Mouse (Mus musculus) induced T-regulatory cell, adult 2 months (primary cell): ENCODE results near the gene Mgat4a.
"Not testable (repeated sequence)": the region's sequence is repeated elsewhere in the genome, so short reads cannot be mapped to it uniquely, and the experiment has no call there.

Experiments used
- DNase-seq: peaks from one replicate; pipeline ENCODE4 v3.0.0-alpha.2; 2012; ENCODE audit warnings: low read depth

Gene Mgat4a

GRCm38 (mm10) chr1:37532533-37532840 is 8.3 kb downstream of the Mgat4a start:
- DNase-seq: no peak

- DNase-seq: no peak
These were observed 8.9 kb downstream of the Mgat4a start for GRCm38 (mm10) chr1:37531654-37532532.

DNA sequence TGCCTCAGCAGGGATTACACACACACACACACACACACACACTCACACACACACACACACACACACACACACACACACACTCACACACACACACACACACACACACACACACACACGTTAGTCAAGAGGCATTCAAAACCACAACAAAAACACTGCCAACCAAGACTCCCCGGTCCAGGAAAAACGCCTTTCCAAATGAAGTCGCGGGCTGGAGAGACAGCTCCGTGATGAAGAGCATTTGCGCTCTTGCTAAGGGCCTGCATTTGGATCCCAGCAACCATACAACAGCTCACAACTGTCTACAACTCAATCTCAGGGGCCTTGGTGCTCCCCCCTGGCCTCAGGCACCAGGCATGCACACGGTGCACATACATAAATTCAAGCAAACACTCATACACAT is 10.8 kb downstream of the Mgat4a start:
- DNase-seq: no peak

DNA sequence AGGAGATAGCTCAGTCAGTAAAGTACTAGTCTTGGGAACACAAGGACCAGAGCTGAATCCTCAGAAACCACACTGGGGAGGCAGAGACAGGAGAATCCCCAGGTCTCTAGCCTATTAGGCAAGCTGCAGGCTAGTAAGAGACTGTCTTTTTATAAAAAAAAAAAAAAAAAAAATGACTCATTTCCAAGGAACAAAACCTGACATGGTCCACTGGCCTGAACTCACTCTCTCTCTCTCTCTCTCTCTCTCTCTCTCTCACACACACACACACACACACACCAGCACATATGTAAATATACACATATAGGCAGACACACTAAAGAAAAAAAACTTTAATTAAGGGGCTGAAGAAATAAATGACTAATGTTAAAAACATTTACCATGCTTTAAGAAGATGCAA is 14.6 kb downstream of the Mgat4a start:
- DNase-seq: no peak

DNA sequence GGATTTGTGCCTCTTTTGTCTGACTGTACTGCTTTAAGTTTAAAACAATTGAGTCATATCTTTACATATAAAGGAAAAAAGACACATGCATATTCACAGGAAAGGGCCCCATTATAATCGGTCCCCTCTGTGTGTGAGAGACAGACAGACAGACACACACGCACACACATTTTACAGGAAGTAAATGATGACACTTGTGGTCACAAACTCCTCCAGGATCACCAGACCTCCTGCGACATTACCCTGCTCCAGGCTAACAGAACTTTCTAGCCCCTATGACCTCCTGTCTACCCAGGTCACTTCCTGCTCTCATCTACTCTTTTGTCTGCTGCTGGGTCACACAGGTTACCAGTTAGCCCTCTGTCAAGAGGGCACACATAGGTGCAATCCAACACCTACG is 16.1 kb downstream of the Mgat4a start:
- DNase-seq: no peak

GRCm38 (mm10) chr1:37524122-37524521 is 16.7 kb downstream of the Mgat4a start:
- not testable (repeated sequence) for DNase-seq

DNA sequence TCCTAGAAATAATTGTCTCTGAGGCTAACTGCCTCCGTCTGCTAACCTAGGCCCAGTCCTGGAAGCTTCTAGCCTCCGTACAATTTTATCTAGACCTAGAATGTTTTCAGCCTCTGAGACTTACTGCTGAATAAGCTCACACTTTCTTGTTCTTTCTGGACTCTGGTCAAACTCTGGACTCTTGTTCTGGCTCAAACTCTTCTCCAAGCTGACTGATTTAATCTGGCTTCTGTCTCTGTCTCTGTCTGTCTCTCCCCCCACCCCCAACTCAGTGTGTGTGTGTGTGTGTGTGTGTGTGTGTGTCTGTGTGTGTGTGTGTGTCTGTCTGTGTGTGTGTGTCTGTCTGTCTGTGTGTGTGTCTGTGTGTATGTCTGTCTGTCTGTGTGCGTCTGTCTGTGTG is 17.3 kb downstream of the Mgat4a start:
- not testable (repeated sequence) for DNase-seq

GRCm38 (mm10) chr1:37522101-37522500 is 18.7 kb downstream of the Mgat4a start:
- no peak for DNase-seq

DNA sequence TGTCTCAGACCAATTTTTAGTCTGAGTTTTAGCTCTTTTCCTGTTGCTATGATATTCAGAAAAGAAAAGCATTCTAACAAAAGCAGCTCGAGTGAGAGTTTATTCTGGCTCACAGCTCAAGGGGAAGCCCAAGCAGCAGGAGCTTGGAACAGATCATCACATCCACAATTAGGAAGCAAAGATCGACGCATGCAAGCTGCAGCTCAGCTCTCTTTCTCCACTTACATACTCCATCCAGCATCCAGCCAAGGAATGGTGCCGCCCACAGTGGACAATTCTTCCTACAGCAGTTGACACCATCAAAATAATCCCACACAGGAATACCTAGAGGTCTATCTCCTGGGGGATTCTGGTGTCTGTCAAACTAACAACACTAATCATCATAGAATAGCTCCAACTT is 22.0 kb downstream of the Mgat4a start:
- no peak for DNase-seq

DNA sequence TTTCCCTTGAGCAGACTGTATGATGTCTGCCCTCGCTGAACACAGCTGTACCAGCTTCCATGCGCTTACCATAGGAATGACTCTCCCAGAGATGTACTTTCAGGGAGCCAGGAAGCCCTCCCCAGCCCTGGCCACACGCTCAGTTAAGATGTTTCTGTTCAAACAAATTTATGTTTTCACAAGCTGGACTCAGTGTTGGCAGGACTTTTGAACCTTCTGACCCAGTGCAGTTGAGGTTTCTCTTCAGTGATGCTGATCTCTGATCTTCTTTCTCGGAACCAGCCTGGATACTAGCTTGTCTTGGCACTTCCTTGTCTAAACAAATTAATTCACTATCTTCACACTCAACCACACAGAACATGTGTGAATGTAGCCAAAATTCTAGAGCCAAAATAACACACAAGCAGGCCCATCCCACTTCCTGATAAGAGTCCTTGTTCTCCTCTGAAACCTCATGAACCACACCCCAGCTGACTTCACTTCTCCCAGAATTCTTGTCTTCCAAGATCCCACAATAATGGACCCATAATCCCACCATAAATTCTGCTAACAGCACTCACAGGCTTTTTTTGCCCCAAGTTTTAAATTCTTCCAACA is 22.6 kb downstream of the Mgat4a start:
- DNase-seq: no peak

DNA sequence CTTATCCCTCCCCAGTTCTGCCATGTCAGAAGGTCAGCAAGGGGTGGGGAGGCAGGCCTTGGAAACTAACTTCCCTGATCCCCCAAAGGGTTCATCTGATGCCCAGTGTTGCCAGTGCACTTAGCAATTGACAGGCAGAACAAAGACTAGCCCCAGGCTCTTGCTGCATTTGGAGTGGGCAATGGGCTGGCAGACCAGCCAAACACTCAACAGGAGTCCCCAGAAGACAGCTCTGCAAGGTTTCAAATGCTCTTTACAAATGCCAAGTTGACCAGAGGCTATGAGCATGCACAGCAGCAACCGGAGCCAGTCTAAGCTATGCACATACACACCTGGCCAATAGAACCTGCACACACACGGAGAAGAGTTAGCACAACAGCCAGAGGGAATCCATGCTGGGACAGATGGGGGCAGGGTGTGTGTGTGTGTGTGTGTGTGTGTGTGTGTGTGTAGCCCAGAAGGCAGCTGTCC is 27.8 kb downstream of the Mgat4a start:
- DNase-seq: no peak

DNA sequence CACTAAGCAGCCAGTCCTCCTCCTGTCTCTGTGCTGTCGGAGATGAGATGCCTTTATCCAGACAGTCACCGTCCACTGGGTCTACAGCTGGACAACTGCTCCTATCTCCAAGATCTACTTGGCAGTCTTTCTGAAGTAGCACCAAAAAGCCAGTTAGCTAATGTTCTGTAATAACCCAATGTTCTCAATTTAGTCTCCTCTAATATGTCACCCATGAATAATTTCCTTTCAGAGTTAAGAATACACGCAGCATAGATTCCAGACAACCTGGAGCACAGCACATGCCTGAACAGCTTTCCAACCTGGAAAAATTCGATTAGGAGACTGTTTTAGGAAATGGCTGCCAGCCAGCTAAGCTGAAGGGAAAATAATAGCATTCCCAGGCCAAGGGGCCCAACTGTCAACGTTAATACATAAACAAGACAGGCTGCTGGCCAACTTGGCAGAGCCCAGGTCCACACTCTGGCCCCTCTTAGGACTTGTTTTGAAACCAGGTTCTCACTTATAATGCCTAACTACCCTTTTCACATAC is 28.6 kb downstream of the Mgat4a start:
- no peak for DNase-seq

GRCm38 (mm10) chr1:37510193-37510592 is 30.6 kb downstream of the Mgat4a start:
- no peak for DNase-seq

- no peak for DNase-seq
These were observed 31.4 kb downstream of the Mgat4a start for GRCm38 (mm10) chr1:37509437-37509836.

DNA sequence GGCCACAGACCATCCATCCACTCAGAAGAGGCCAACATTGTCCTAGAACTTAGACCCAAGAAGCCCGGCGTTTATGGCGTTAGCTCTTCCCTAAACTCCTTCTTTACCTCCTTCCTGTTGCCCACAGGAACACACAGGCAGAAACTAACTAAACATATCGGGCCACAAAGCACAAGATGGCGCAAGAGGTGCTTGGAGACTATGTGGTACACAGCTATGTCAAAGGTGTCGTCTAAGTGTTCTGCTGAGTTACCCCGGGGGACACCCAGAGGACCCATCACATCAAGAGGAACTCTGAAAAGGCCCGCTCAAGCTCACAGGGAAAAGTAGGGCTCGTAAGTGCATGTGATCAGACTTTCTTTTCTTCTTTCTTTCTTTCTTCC is 35.5 kb downstream of the Mgat4a start:
- DNase-seq: no peak

- DNase-seq: no peak
These were observed 36.0 kb downstream of the Mgat4a start for GRCm38 (mm10) chr1:37504716-37505347.

DNA sequence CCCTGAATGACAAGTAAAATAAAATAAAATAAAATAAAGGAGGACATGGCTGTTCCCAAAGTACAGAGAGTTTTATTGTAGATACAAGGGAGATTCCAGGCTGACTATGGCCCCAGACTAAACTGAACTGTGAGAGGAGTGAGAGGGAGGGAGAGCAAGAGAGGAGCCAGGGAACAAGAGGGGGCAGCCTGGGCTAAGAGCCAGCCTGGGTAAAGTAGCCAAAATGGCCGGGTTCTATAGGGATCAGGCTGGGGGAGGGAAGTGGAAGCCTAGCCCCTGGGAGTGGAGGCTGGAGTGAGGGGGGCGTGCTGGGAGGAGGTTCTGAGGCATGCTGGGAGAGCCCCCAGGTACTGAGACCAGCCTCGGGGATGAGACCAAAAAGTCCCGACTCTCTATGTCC is 37.2 kb downstream of the Mgat4a start:
- no peak for DNase-seq

DNA sequence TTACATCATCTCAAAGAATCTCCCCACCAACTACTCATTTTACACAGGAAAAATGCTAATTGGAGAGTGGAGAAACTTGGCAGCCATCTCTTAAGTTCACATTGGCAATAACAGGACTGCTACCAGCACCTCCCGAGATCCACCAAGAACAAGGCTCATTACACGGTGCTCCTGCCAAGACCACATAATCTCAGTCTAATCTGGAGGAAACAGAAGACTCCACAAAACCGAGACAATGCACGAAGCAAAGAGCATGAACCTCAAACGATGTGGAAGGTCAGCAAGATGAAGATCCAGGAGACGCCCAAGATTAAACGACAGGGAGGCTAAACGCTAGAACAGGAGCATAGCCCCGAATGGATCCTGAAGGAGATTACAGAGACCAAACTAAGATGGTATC is 38.5 kb downstream of the Mgat4a start:
- DNase-seq: no peak

DNA sequence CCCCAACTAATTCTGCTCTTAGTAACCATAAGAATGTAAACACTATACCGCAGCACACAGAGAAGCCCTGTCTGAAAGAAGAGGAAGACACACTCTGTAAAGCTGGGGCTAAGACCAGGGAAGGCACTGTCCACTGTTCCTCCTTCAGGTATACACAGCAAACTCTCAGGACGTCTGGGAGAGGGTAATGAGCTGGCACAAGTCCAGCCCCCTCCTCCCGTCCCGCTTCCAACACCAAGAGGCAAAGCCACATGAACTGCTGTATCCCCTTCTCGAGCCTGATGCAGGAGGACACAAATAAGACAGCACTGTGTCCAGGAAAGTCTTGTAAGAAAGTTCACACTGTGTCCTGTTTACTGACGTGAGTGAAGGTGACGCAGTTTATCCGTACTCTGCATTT is 40.1 kb downstream of the Mgat4a start:
- no peak for DNase-seq

GRCm38 (mm10) chr1:37499395-37499794 is 41.4 kb downstream of the Mgat4a start:
- not testable (repeated sequence) for DNase-seq

DNA sequence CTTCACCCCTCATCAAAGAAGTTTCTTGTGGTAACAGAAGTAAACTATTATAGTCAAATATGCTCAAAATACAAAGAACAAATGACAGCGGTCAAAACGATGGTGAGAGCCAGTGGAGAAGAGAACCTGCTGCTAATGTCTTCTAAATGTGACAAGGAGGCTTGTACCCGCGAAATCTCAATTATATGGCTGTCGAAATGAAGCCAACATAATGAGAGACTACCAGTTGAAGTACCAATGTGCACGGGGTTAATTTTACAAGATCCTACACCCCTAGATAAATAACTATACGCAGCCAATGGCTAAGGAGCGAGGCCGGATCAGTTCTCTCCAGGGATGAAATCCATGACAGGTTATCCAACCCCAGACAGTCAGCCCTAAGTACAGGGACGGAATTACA is 41.9 kb downstream of the Mgat4a start:
- DNase-seq: no peak

DNA sequence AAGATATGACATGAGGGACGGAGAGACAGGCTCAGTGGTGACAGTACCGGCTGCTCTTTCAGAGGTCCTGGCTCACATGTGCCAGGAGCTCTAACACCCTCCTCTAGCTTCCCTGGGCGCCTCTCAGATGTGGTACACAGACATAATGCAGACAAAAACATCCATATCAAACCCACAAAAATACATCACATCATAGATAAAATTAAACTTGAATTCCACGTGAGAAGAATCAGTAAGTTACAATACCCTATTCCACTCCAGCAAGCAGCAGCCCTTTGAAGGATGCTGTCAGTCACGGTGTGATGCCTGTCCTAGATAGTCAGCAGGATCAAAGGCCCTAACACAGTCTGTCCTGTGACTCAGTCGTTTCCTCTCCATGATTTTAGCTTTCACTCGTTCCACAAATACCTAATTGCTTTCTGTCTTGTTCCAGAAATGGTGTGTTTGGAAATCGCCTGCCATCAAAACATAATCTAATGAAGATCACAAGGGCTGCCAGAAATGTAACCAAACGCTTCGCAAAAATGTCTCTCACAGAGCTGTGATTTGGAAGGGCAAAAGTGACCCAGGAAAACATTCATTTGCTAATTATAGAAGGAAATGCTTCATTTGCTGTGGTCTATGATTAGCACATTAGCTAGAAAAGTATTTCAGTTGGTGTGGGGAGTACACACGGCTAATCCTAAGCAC is 44.1 kb downstream of the Mgat4a start:
- peak; percentile 39 for DNase-seq
